Comparison of ENCODE assay signal across 8 mouse cellular contexts in the genomic region with DNA sequence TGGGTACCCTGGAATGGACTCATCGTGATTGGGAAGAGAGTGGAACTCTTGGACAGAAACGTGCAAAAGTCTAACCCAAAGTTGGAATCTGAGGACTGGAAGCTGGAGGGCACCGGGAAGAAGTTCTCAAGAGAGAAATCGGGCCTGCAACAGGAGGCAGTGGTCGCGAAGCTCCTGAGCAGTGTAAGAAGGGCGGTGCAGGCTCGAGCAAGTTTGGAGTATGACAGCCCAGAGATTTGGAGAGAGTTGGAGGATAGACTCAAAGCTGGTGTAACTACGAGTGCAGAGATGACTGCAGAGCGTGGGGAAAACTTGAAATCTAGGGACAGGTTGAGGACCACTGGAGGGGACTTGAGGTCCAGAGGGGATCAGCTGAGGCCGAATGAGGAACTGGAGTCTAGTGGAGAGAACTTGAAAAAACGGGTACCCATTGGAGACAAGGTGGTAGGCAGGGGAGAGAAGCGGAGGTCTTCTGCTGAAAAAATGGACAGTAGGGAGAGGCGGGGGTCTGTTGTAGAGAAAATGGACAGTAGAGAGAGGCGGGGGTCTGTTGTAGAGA. TPM values are rescaled to one million over a fixed set of nuclear protein-coding genes. Genes with fewer than 3 reads are reported as not detected.
DNase-seq lines count a peak whose midpoint lies in the region; ATAC-seq and TF ChIP-seq lines count a peak whose summit lies in the region.

No protein-coding gene starts in this region.

- 0 out of 2 replicates have a peak, but pooled peaks cover 4% of the 10 kb centered on the region for H3K9me3 ChIP-seq in forebrain, embryonic 13.5 days (replicated peaks)
- H3K9me3 ChIP-seq in liver, embryonic 12.5 days (replicated peaks), result no peaks in the 10 kb centered on the region

- peak overlapping the region; percentile 79 for H3K4me3 ChIP-seq in cerebellum, adult 2 months (replicated peaks; ENCODE audit: insufficient read depth, low read depth, low read length)
- peak overlapping the region; percentile 48 for H3K4me3 ChIP-seq in forebrain, embryonic 13.5 days
- peak overlapping the region; percentile 68 for H3K4me3 ChIP-seq in liver, embryonic 12.5 days

- no peak overlapping the region; the same call in 1 of the 2 replicates for H3K27ac ChIP-seq in cerebellum, adult 2 months (ENCODE audit: insufficient read depth, low read length)
- H3K27ac ChIP-seq in forebrain, embryonic 13.5 days, result no peak overlapping the region
- peak overlapping the region; percentile 74 for H3K27ac ChIP-seq in liver, embryonic 12.5 days

- 0 out of 2 replicates have a peak, but pooled peaks cover 8% of the 10 kb centered on the region for H3K4me1 ChIP-seq in cerebellum, adult 2 months (ENCODE audit: control insufficient read depth, insufficient read depth, low read length)
- H3K4me1 ChIP-seq in forebrain, embryonic 13.5 days, result peaks cover 23% of the 10 kb centered on the region
- H3K4me1 ChIP-seq in liver, embryonic 12.5 days, result peaks cover 48% of the 10 kb centered on the region

- peak overlapping the region; percentile 69 for H3K9ac ChIP-seq in forebrain, embryonic 13.5 days
- H3K9ac ChIP-seq in liver, embryonic 12.5 days, result peak overlapping the region; percentile 80

- no peak for DNase-seq in cerebellum, adult 2 months
- DNase-seq in cerebellum, postnatal 25 days, result no peak
- peak; percentile 26 to 30 for DNase-seq in B cell, adult 2 months
- no peak for DNase-seq in urinary bladder, postnatal 10 days (ENCODE audit: low spot score)
- DNase-seq in thymus, adult 18-20 months, result no peak

- no peak for TF ChIP-seq CTCF in cerebellum, adult 2 months (IDR thresholded peaks at IDR 0.05; ENCODE audit: borderline replicate concordance, insufficient read depth, low read depth, low read length)

- TF ChIP-seq POLR2A in cerebellum, adult 2 months (IDR thresholded peaks at IDR 0.05; ENCODE audit: borderline replicate concordance, insufficient read depth, low read length), result no peak

- 40% methylated on average over 15 of the region's 15 CpGs for WGBS in cerebellum, adult 2 months
- WGBS in forebrain, embryonic 13.5 days, result 49% methylated on average over 15 of the region's 15 CpGs
- 24% methylated on average over 15 of the region's 15 CpGs for WGBS in liver, embryonic 12.5 days (ENCODE audit: insufficient replicate concordance)

- no peak for ATAC-seq in forebrain, embryonic 13.5 days
- no peak for ATAC-seq in liver, embryonic 12.5 days
- ATAC-seq in monocyte, adult 5-6 weeks (replicated peaks; ENCODE audit: insufficient number of reproducible peaks, low FRiP score, low TSS enrichment, poor library complexity, severe bottlenecking), result no peak

- no peaks in the 10 kb centered on the region for H3K27me3 ChIP-seq in cerebellum, adult 2 months (ENCODE audit: control insufficient read depth, insufficient read depth, low read length)
- no peaks in the 10 kb centered on the region for H3K27me3 ChIP-seq in forebrain, embryonic 13.5 days
- H3K27me3 ChIP-seq in liver, embryonic 12.5 days (replicated peaks), result no peaks in the 10 kb centered on the region

- peak overlapping the region; percentile 74 for H3K4me2 ChIP-seq in forebrain, embryonic 13.5 days
- peak overlapping the region; percentile 97 for H3K4me2 ChIP-seq in liver, embryonic 12.5 days

- H3K36me3 ChIP-seq in forebrain, embryonic 13.5 days (ENCODE audit: poor library complexity, severe bottlenecking), result no peaks in the 10 kb centered on the region
- H3K36me3 ChIP-seq in liver, embryonic 12.5 days, result no peaks in the 10 kb centered on the region

RNA-seq across cellular contexts. Expression of gene Snx32, which starts 0.8 kb away (rescaled TPM):
- polyA plus RNA-seq in cerebellum, adult 2 months (2012; rRNA removed), result 176 and 185 TPM in 2 replicates
- polyA plus RNA-seq in forebrain, embryonic 13.5 days (2015; fragmentation: Nextera tagmentation; extraction: Ambion mirVana), result 41.4 and 44.4 TPM in 2 replicates
- polyA plus RNA-seq in liver, embryonic 12.5 days (2016; fragmentation: Nextera tagmentation; extraction: Ambion mirVana), result 7.5 and 8.8 TPM in 2 replicates
- 2.4 to 6.9 TPM (median 4.7 TPM) in 3 replicates for total RNA-seq in monocyte, adult 5-6 weeks (2017)

RNA-seq across cellular contexts. Expression of gene 1700020D05Rik, which starts 7.6 kb away (rescaled TPM):
- polyA plus RNA-seq in cerebellum, adult 2 months (2012; rRNA removed), result 6.7 and 6.8 TPM in 2 replicates
- polyA plus RNA-seq in forebrain, embryonic 13.5 days (2015; fragmentation: Nextera tagmentation; extraction: Ambion mirVana), result 0.23 and 0.27 TPM in 2 replicates
- polyA plus RNA-seq in liver, embryonic 12.5 days (2016; fragmentation: Nextera tagmentation; extraction: Ambion mirVana), result 0.13 TPM in 1 of 2 replicates, not detected in the other
- 0.29 TPM in 1 of 3 replicates, not detected in the others for total RNA-seq in monocyte, adult 5-6 weeks (2017)

RNA-seq across cellular contexts. Expression of gene Cfl1, which starts 20.9 kb away (rescaled TPM):
- polyA plus RNA-seq in cerebellum, adult 2 months (2012; rRNA removed), result 1,135 and 1,193 TPM in 2 replicates
- polyA plus RNA-seq in forebrain, embryonic 13.5 days (2015; fragmentation: Nextera tagmentation; extraction: Ambion mirVana), result 3,452 and 3,520 TPM in 2 replicates
- polyA plus RNA-seq in liver, embryonic 12.5 days (2016; fragmentation: Nextera tagmentation; extraction: Ambion mirVana), result 1,523 and 1,533 TPM in 2 replicates
- 931 to 1,266 TPM (median 1,127 TPM) in 3 replicates for total RNA-seq in monocyte, adult 5-6 weeks (2017)

RNA-seq across cellular contexts. Expression of gene Mus81, which starts 23.0 kb away (rescaled TPM):
- 94.2 and 115 TPM in 2 replicates for polyA plus RNA-seq in cerebellum, adult 2 months (2012; rRNA removed)
- 44.4 and 47.0 TPM in 2 replicates for polyA plus RNA-seq in forebrain, embryonic 13.5 days (2015; fragmentation: Nextera tagmentation; extraction: Ambion mirVana)
- polyA plus RNA-seq in liver, embryonic 12.5 days (2016; fragmentation: Nextera tagmentation; extraction: Ambion mirVana), result 22.2 and 22.9 TPM in 2 replicates
- 8.7 to 20.2 TPM (median 11.6 TPM) in 3 replicates for total RNA-seq in monocyte, adult 5-6 weeks (2017)

RNA-seq across cellular contexts. Expression of gene Efemp2, which starts 37.4 kb away (rescaled TPM):
- 43.3 and 43.4 TPM in 2 replicates for polyA plus RNA-seq in cerebellum, adult 2 months (2012; rRNA removed)
- polyA plus RNA-seq in forebrain, embryonic 13.5 days (2015; fragmentation: Nextera tagmentation; extraction: Ambion mirVana), result 30.7 and 31.1 TPM in 2 replicates
- polyA plus RNA-seq in liver, embryonic 12.5 days (2016; fragmentation: Nextera tagmentation; extraction: Ambion mirVana), result 30.0 and 30.6 TPM in 2 replicates
- total RNA-seq in monocyte, adult 5-6 weeks (2017), result 2.0 to 5.9 TPM in 2 of 3 replicates, not detected in the other

Comparison
In these comparisons a context has a peak if more than half of its experiments do, and no peak if none do; other contexts are left out.
1. DNase-seq: peak in B cell, adult 2 months (2 of 2); none in cerebellum, adult 2 months (0 of 2), cerebellum, postnatal 25 days (0 of 2), urinary bladder, postnatal 10 days (single experiment) and thymus, adult 18-20 months (0 of 2).
2. Peak in every context shown above with its lines, with median percentiles within 50 percentile points of each other: H3K4me3 ChIP-seq.